Mouse (Mus musculus): ENCODE data around the gene Zfp526. TPM values are rescaled to one million over a fixed set of nuclear protein-coding genes. Genes with fewer than 3 reads are reported as not detected.

Zfp526 gene
- polyA plus RNA-seq (2011; ENCODE audit: insufficient read depth, insufficient read length, low read depth, missing spikeins) = 6.5 and 7.2 TPM in 2 replicates

DNA sequence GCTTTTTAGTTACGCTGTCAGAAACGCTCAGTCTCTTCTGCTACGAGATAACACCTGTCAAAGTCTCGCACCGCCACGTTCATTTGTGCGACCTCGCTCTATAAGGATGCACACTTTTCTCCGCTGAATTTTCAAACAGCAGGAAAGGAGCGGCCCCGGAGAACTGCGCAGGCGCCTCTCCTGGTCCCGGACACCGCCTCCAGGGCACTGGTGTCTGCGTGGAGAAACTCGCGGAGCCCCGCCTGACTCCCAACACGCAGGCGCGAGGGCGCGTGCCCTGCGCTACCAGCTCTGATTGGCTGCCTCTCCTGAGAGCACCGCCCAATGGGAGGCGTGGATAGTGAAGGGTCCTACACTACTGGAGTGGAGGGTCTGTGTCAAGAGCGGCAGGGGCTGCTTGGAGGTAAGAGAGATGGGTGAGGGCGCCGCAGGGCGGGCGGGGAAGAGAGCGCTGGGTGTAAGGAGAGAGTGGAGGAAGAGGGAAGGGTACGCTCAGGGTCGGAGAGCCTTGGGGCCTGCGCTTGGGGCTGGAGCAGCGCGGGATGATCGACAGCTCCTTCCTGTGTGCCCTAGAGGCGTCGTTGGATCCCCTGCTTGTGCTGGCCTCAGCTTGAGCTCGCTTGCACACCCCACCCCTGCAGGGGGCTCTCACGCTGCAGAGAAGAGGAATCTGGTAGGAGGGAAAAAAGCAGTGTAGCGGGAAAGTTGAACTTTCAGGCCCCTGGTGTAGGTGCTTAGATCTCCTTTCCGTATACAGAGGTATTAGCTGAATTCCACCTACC is at the start of gene Zfp526:
Gene Zfp526 (plus strand): TSS at position 324 of the 782 bp plus-strand sequence.
- Histone ChIP-seq H3K4me1 (ENCODE audit: control insufficient read depth, insufficient read depth, low read length) (peaks cover 4% of the 10 kb centered on the region), H3K4me3 (ENCODE audit: low read depth, low read length) (peak within 1 kb of the TSS; percentile 84), H3K9ac (ENCODE audit: low read depth, poor library complexity, severe bottlenecking) (peak within 1 kb of the TSS; percentile 59), H3K27me3 (ENCODE audit: control insufficient read depth, insufficient read depth, low read length, poor library complexity, severe bottlenecking) (no peaks in the 10 kb centered on the region), H3K9me3 (replicated peaks; ENCODE audit: control insufficient read depth, insufficient read depth, low read length, poor library complexity, severe bottlenecking) (no peaks in the 10 kb centered on the region), H3K27ac (ENCODE audit: insufficient read depth, low read length) (peak within 1 kb of the TSS; percentile 20; the same call in 1 of the 2 replicates), H3K36me3 (ENCODE audit: control insufficient read depth, insufficient read depth, low read length, poor library complexity, severe bottlenecking) (no peaks in the 10 kb centered on the region; the same call in 1 of the 2 replicates)
- TF ChIP-seq EP300 (IDR thresholded peaks at IDR 0.05; ENCODE audit: insufficient read depth, low read depth, low read length) = 0 out of 2 replicates have a peak, but pooled peaks have one; percentile 25
- TF ChIP-seq POLR2A (IDR thresholded peaks at IDR 0.05; ENCODE audit: insufficient read depth, low read length) = peak; percentile 40
- TF ChIP-seq CTCF (IDR thresholded peaks at IDR 0.05; ENCODE audit: low read depth, low read length) = no peak

DNA sequence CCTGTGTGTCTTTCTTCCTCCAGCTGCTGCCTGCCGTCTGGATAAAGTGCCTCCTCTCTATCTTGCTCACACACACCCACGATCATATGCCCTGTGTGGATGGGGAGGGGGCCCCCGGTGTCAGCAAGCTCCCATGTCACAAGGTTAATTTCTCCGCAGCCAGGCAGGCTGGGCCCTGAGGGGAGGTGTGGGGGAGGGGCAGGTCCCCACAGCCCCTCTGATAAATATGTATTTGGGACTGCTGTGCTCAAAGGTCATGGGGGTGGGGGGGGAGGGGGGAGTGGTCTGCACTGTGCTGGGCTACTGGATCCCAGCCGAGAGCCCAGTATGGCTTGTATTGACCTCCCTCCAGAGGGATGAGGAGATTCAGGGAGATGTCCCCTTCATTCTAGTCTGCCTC is 48.6 kb upstream of the Zfp526 start:
- H3K4me3 ChIP-seq (ENCODE audit: low read depth, low read length) = no peak overlapping the region
- no peaks in the 10 kb centered on the region for H3K9me3 ChIP-seq (replicated peaks; ENCODE audit: control insufficient read depth, insufficient read depth, low read length, poor library complexity, severe bottlenecking)
- no peak overlapping the region for H3K9ac ChIP-seq (ENCODE audit: low read depth, poor library complexity, severe bottlenecking)
- 0 out of 2 replicates have a peak, but pooled peaks cover 3% of the 10 kb centered on the region for H3K27me3 ChIP-seq (ENCODE audit: control insufficient read depth, insufficient read depth, low read length, poor library complexity, severe bottlenecking)
- H3K4me1 ChIP-seq (ENCODE audit: control insufficient read depth, insufficient read depth, low read length) = no peaks in the 10 kb centered on the region
- no peaks in the 10 kb centered on the region for H3K36me3 ChIP-seq (ENCODE audit: control insufficient read depth, insufficient read depth, low read length, poor library complexity, severe bottlenecking)
- H3K27ac ChIP-seq (ENCODE audit: insufficient read depth, low read length) = no peak overlapping the region
- TF ChIP-seq CTCF (IDR thresholded peaks at IDR 0.05; ENCODE audit: low read depth, low read length) = no peak
- no peak for TF ChIP-seq EP300 (IDR thresholded peaks at IDR 0.05; ENCODE audit: insufficient read depth, low read depth, low read length)
- TF ChIP-seq POLR2A (IDR thresholded peaks at IDR 0.05; ENCODE audit: insufficient read depth, low read length) = no peak

DNA sequence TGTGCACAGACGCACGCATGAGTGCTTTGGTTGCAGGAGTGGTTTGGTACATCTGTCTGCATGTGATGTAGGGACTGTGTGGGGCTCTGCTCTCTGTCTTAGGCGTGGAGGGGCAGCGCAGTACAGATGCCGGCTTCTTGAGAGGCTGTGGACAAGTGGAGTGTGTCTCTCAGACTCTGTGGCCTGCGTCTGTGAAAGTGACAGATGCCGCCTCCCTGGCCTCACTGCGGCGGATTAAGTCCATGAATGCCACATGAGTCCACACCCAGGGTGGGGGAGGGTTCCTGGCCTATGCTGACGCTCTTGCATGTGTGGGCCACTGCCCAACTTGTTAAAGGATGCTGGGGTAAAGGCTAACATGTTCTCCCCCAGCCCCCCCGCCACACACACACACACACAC is 46.9 kb upstream of the Zfp526 start:
- no peaks in the 10 kb centered on the region for H3K9me3 ChIP-seq (replicated peaks; ENCODE audit: control insufficient read depth, insufficient read depth, low read length, poor library complexity, severe bottlenecking)
- TF ChIP-seq CTCF (IDR thresholded peaks at IDR 0.05; ENCODE audit: low read depth, low read length) (no peak), POLR2A (IDR thresholded peaks at IDR 0.05; ENCODE audit: insufficient read depth, low read length) (no peak), EP300 (IDR thresholded peaks at IDR 0.05; ENCODE audit: insufficient read depth, low read depth, low read length) (no peak)
- no peak overlapping the region for H3K4me3 ChIP-seq (ENCODE audit: low read depth, low read length)
- peaks cover 16% of the 10 kb centered on the region for H3K27me3 ChIP-seq (ENCODE audit: control insufficient read depth, insufficient read depth, low read length, poor library complexity, severe bottlenecking)
- no peaks in the 10 kb centered on the region for H3K36me3 ChIP-seq (ENCODE audit: control insufficient read depth, insufficient read depth, low read length, poor library complexity, severe bottlenecking)
- no peak overlapping the region for H3K27ac ChIP-seq (ENCODE audit: insufficient read depth, low read length)
- no peak overlapping the region for H3K9ac ChIP-seq (ENCODE audit: low read depth, poor library complexity, severe bottlenecking)
- no peaks in the 10 kb centered on the region for H3K4me1 ChIP-seq (ENCODE audit: control insufficient read depth, insufficient read depth, low read length)

DNA sequence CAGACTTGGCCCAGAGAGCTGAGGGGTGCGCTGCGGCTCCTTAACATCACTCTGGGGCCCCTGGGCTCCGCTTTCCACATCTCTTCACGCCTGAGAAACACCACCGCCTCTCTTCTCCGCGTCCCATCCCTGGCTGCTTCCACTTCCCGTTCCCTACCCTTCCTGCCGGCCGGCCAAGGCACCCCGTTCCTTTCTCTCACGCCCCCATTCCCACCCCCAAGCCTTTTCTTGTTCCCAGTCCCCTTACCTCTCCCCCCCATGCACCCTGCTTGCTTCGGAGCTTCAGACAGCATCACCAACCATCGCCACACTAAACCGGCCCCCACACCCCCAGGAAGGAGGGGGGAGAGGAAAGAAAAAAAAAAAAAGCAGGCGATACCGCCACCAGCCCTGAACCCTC is 42.9 kb upstream of the Zfp526 start:
- peaks cover 19% of the 10 kb centered on the region for H3K27me3 ChIP-seq (ENCODE audit: control insufficient read depth, insufficient read depth, low read length, poor library complexity, severe bottlenecking)

DNA sequence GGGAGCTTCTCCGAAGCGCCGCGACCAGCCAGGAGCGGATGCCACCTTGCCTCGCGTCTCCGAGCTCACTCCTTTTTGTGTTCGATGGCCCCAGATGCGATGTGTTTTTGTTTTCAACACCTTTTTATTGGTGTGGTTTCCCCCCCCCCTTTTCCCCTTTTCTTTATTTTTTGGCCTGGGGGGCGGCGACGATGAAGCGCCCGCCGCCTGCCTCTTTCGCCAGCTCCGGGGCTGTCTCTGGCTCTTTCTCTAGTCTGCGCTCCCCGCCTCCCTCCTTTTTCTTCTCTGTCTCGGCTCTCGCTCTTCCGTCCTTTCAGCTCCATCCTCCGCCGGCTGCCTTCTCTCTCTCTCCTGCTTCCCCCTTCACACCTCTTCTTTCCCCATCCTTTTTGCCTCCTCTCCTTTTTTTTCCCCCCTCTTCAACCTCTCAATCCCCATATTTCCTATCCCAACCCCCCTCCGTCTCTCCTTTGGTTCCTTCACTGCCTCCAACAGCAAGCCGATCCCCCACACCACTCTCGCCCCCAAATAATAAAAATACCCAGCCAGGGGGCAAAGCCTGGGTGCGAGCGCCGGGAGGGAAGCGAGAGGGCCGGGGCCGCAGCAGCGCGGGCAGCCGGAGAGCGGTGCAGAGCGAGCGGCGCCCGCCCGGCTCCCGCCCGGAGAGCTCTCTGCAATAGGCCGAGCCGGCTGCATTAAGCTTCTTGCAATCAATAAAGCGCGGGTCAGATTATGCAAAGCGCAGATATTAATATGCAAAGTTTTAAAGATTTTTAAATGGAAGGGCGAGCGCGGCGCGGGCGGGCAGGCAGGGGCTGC is 42.2 kb upstream of the Zfp526 start:
- Histone ChIP-seq H3K4me1 (ENCODE audit: control insufficient read depth, insufficient read depth, low read length) (peaks cover 3% of the 10 kb centered on the region), H3K36me3 (ENCODE audit: control insufficient read depth, insufficient read depth, low read length, poor library complexity, severe bottlenecking) (no peaks in the 10 kb centered on the region)

More for the DNA sequence above, 42.9 kb upstream of the Zfp526 start:
- H3K9me3 ChIP-seq (replicated peaks; ENCODE audit: control insufficient read depth, insufficient read depth, low read length, poor library complexity, severe bottlenecking) = no peaks in the 10 kb centered on the region
- peak overlapping the region; percentile 41 for H3K4me3 ChIP-seq (ENCODE audit: low read depth, low read length)
- no peaks in the 10 kb centered on the region for H3K36me3 ChIP-seq (ENCODE audit: control insufficient read depth, insufficient read depth, low read length, poor library complexity, severe bottlenecking)
- peak overlapping the region; percentile 68; the same call in 1 of the 2 replicates for H3K9ac ChIP-seq (ENCODE audit: low read depth, poor library complexity, severe bottlenecking)
- H3K27ac ChIP-seq (ENCODE audit: insufficient read depth, low read length) = no peak overlapping the region
- H3K4me1 ChIP-seq (ENCODE audit: control insufficient read depth, insufficient read depth, low read length) = peaks cover 3% of the 10 kb centered on the region
- no peak for TF ChIP-seq POLR2A (IDR thresholded peaks at IDR 0.05; ENCODE audit: insufficient read depth, low read length)
- no peak for TF ChIP-seq CTCF (IDR thresholded peaks at IDR 0.05; ENCODE audit: low read depth, low read length)
- TF ChIP-seq EP300 (IDR thresholded peaks at IDR 0.05; ENCODE audit: insufficient read depth, low read depth, low read length) = no peak

More for the DNA sequence above, 42.2 kb upstream of the Zfp526 start:
- TF ChIP-seq POLR2A (IDR thresholded peaks at IDR 0.05; ENCODE audit: insufficient read depth, low read length) (no peak), CTCF (IDR thresholded peaks at IDR 0.05; ENCODE audit: low read depth, low read length) (no peak)
- Histone ChIP-seq H3K9ac (ENCODE audit: low read depth, poor library complexity, severe bottlenecking) (peak overlapping the region; percentile 68), H3K27ac (ENCODE audit: insufficient read depth, low read length) (no peak overlapping the region), H3K4me3 (ENCODE audit: low read depth, low read length) (peak overlapping the region; percentile 41), H3K27me3 (ENCODE audit: control insufficient read depth, insufficient read depth, low read length, poor library complexity, severe bottlenecking) (peaks cover 19% of the 10 kb centered on the region), H3K9me3 (replicated peaks; ENCODE audit: control insufficient read depth, insufficient read depth, low read length, poor library complexity, severe bottlenecking) (no peaks in the 10 kb centered on the region)

All from ES-Bruce4 (cell line).